Mouse (Mus musculus) E14TG2a.4 (cell line): ENCODE data around the gene Spats2.

Experiments used
- CTCF ChIP-seq: conservative IDR thresholded peaks from 2 replicates; pipeline ENCODE4 v1.5.1; 2014; ENCODE audit warnings: low read length
- NANOG ChIP-seq: IDR thresholded peaks from 2 replicates; pipeline ENCODE4 v1.6.1; 2014; ENCODE audit warnings: borderline replicate concordance, low read length, mixed read lengths
- POU5F1 ChIP-seq: IDR thresholded peaks from 2 replicates; pipeline ENCODE4 v1.6.1; 2014; ENCODE audit warnings: low read length, borderline replicate concordance

- no peak for TF ChIP-seq CTCF
- TF ChIP-seq POU5F1, result no peak
- TF ChIP-seq NANOG, result no peak
These were observed 43.4 kb upstream of the Spats2 start for GRCm38 (mm10) chr15:99082322-99082721.
